Mouse (Mus musculus) lung, postnatal 0 days (tissue): ENCODE measurements around the gene Prkar1a.

Source experiments
- CTCF ChIP-seq: IDR thresholded peaks from 2 replicates; pipeline ENCODE4 v1.5.1; 2016; ENCODE audit warnings: antibody characterized with exemption, mild to moderate bottlenecking
- EP300 ChIP-seq: IDR thresholded peaks from 2 replicates; pipeline ENCODE4 v1.6.1; 2016; ENCODE audit warnings: antibody characterized with exemption, mild to moderate bottlenecking, control low read depth

DNA sequence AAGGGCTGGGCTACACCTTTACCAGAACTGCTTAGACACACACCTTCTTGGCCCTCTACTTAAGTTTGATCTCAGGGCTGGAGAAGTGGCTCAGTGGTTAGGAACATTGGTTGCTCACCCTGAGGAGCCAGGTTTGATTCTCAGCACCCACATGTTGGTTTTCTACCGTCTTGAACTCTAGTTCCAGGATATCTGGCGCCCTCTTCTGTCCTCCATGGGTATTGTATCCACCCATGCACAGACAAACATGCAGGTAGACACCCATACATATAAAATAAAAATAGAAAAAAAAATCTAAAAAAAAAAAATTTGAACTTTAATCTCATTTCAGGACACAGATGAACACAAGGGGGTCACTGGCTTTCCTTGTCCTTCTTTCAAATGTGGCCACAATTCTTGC lies 50.6 kb downstream of the Prkar1a start:
- TF ChIP-seq CTCF (peak; percentile 16; the same call in 1 of the 2 replicates), EP300 (no peak)
